Mouse (Mus musculus): ENCODE data around the gene Acbd3.

DNA sequence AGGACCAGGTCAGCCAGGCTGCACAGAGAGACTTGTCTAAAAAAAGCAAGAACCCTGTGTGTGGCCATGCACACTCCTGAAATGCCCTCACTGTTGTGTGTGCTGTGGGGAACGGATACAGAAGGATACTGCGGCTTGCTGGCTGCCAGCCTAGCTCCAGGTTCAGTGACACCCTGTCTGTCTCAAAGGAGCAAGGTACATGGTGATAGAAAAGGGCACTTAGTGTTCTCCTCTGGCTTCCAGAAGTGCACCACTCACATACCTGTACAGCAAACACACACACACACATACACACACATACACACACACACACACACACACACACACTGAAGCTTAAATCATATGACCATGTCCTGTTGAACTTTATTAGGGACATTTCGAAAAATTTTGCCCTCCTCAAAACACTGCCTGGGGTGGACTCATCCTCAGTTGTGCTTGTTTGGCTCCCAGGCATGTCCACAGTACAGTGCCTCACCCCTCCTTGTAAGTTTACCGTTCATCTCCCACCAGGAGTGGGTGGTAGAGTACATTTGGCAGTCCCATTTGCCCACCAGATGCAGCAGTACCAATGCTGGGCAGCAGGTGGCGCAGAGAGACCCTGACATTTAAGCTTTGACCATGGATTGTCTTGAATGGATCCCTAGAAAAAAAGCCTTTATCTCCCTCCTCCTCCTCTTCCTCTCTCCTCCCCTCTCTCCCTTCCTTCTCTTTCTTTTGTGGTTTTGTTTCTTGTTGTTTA is 5.7 kb upstream of the Acbd3 start:
- TF ChIP-seq POLR2A (IDR thresholded peaks at IDR 0.05; ENCODE audit: insufficient read depth, low read depth, low read length) (no peak), CTCF (IDR thresholded peaks at IDR 0.05; ENCODE audit: insufficient read depth, low read depth, low read length) (no peak)

Measured in olfactory bulb, adult 2 months (tissue).